Mouse (Mus musculus): ENCODE results near the gene Tpm3-rs7.
"Not testable (repeated sequence)": the region's sequence is repeated elsewhere in the genome, so short reads cannot be mapped to it uniquely, and the experiment has no call there.

DNA sequence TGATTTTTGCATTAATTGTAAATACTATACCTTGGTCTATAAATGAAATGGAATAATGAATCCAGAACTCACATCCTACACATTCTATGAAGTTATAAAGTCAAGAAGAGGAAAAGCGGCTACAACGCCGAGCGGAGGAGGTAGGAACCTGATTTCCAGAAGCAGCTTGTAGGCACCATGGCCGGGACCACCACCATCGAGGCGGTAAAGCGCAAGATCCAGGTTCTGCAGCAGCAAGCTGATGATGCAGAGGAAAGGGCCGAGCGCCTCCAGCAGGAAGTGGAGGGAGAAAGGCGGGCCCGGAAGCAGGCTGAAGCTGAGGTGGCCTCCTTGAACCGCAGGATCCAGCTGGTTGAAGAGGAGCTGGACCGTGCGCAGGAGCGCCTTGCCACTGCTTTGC, at the start of gene Tpm3-rs7:
- not testable (repeated sequence) for TF ChIP-seq USF1 (IDR thresholded peaks at IDR 0.05; ENCODE audit: low read depth); CTCF (IDR thresholded peaks at IDR 0.05; ENCODE audit: control insufficient read depth, insufficient read depth, insufficient read length); MYOD1 (IDR thresholded peaks at IDR 0.05; ENCODE audit: control insufficient read depth, insufficient read length, low read depth)

Data from C2C12 (cell line).